Mouse (Mus musculus): Measurements from ENCODE around the gene Tspan31.

DNA sequence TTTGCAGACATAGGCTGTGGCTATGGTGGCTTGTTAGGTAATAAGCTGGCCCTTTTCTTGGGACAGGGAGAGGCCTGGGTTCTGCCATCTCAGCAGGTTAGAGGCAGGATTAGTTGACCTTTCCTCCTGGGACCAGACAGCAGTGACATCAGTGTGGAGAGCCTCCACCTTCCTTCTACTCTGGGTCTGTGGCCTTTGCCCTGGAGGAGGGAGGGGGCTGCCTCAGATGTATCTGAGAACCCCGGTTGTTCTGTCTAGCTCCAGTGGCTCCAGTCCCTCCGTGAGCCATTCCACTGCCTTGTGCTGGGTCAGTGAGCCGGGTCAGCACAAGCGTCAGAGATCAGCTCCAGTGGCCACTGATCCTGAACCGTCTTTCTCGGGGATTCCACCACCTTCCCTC, 26.9 kb downstream of the Tspan31 start:
- TF ChIP-seq CTCF (IDR thresholded peaks at IDR 0.05; ENCODE audit: borderline replicate concordance, insufficient read depth, low read length) (no peak), POLR2A (IDR thresholded peaks at IDR 0.05; ENCODE audit: low read depth, low read length) (no peak)

Measured in embryonic fibroblast, embryonic 13.5 days (primary cell).